Mouse (Mus musculus) heart, embryonic 15.5 days (tissue): ENCODE measurements around the gene Trim62. TPM values are rescaled to one million over a fixed set of nuclear protein-coding genes. Genes with fewer than 3 reads are reported as not detected.

Source experiments
- ATAC-seq: fragments of 200-750 bp; cut with Nextera tagmentation; replicated peaks from 2 replicates; pipeline ENCODE4 v1.8.0; 2017; ENCODE audit warnings: low read depth, moderate TSS enrichment; ENCODE audit not compliant: insufficient number of reproducible peaks, insufficient read depth, low FRiP score
- H3K27ac ChIP-seq: fragments of 300-500 bp; sonication (generic); 2 replicates; pipeline ENCODE4 v1.5.1; 2015; ENCODE audit warnings: mild to moderate bottlenecking, inconsistent platforms
- H3K27me3 ChIP-seq: fragments of 300-500 bp; sonication (generic); 2 replicates; pipeline ENCODE4 v1.6.1; 2015; ENCODE audit warnings: inconsistent platforms
- H3K36me3 ChIP-seq: fragments of 300-500 bp; sonication (generic); 2 replicates; pipeline ENCODE4 v1.6.1; 2015; ENCODE audit warnings: mild to moderate bottlenecking, inconsistent platforms
- H3K4me1 ChIP-seq: fragments of 300-500 bp; sonication (generic); replicated peaks from 2 replicates; pipeline ENCODE4 v1.6.1; 2015; ENCODE audit warnings: inconsistent platforms
- H3K4me2 ChIP-seq: fragments of 300-500 bp; sonication (generic); 2 replicates; pipeline ENCODE4 v1.6.1; 2015; ENCODE audit warnings: inconsistent platforms, mild to moderate bottlenecking, moderate library complexity
- H3K4me3 ChIP-seq: fragments of 300-500 bp; sonication (generic); 2 replicates; pipeline ENCODE4 v1.5.1; 2015; ENCODE audit warnings: mild to moderate bottlenecking, inconsistent platforms
- H3K9ac ChIP-seq: fragments of 300-500 bp; sonication (generic); 2 replicates; pipeline ENCODE4 v1.6.1; 2015; ENCODE audit warnings: mild to moderate bottlenecking, inconsistent platforms
- H3K9me3 ChIP-seq: fragments of 300-500 bp; sonication (generic); replicated peaks from 2 replicates; pipeline ENCODE4 v1.6.1; 2016; ENCODE audit warnings: inconsistent platforms
- WGBS: fragments of 180-500 bp; shearing (Covaris S2); methylation state at CpG from one replicate; pipeline ENCODE4 v1.1.7; 2015; ENCODE audit warnings: mixed read lengths; 5-methylcytosine and 5-hydroxymethylcytosine counted together
- polyA plus RNA-seq: library from polyadenylated mRNA; unstranded; fragments of >200 nt; fragmentation: Nextera tagmentation; extraction: Ambion mirVana; gene quantifications from 2 replicates; pipeline ENCODE4 v1.2.1, GENCODE M21; 2015

Trim62 gene
- polyA plus RNA-seq, 1 experiment from 2014 or later = 2.3 TPM

- Histone ChIP-seq H3K9ac (no peak overlapping the region), H3K27me3 (peaks cover 6% of the 10 kb centered on the region), H3K4me1 (no peaks in the 10 kb centered on the region), H3K4me2 (no peak overlapping the region), H3K4me3 (no peak overlapping the region), H3K9me3 (no peaks in the 10 kb centered on the region), H3K27ac (no peak overlapping the region), H3K36me3 (no peaks in the 10 kb centered on the region)
- no peak for ATAC-seq
- WGBS = 58% methylated on average over 8 of the region's 8 CpGs
Observed at GRCm38 (mm10) chr4:128910276-128911063, 27.1 kb downstream of the Trim62 start.

GRCm38 (mm10) chr4:128912085-128912484 lies 28.7 kb downstream of the Trim62 start:
- 86% methylated on average over 10 of the region's 10 CpGs for WGBS
- H3K27me3 ChIP-seq = peaks cover 6% of the 10 kb centered on the region
- no peaks in the 10 kb centered on the region for H3K9me3 ChIP-seq
- ATAC-seq = no peak
- H3K4me3 ChIP-seq = no peak overlapping the region
- H3K9ac ChIP-seq = no peak overlapping the region
- H3K36me3 ChIP-seq = no peaks in the 10 kb centered on the region
- no peaks in the 10 kb centered on the region for H3K4me1 ChIP-seq
- no peak overlapping the region for H3K4me2 ChIP-seq
- no peak overlapping the region for H3K27ac ChIP-seq

- peaks cover 6% of the 10 kb centered on the region; the same call in 1 of the 2 replicates for H3K4me1 ChIP-seq
- 12% methylated on average over 4 of the region's 4 CpGs for WGBS
- H3K9me3 ChIP-seq = no peaks in the 10 kb centered on the region
- no peaks in the 10 kb centered on the region for H3K36me3 ChIP-seq
- H3K27ac ChIP-seq = no peak overlapping the region
- no peak for ATAC-seq
- H3K4me2 ChIP-seq = no peak overlapping the region
- no peak overlapping the region for H3K9ac ChIP-seq
- H3K27me3 ChIP-seq = peaks cover 4% of the 10 kb centered on the region
- no peak overlapping the region for H3K4me3 ChIP-seq
Observed at GRCm38 (mm10) chr4:128913794-128914193, 30.4 kb downstream of the Trim62 start.

- Histone ChIP-seq H3K36me3 (no peaks in the 10 kb centered on the region), H3K4me3 (no peak overlapping the region), H3K27ac (no peak overlapping the region), H3K27me3 (peaks cover 4% of the 10 kb centered on the region; the same call in 1 of the 2 replicates), H3K4me1 (peaks cover 6% of the 10 kb centered on the region; the same call in 1 of the 2 replicates), H3K9ac (no peak overlapping the region), H3K9me3 (no peaks in the 10 kb centered on the region), H3K4me2 (no peak overlapping the region)
- 57% methylated on average over 3 of the region's 3 CpGs for WGBS
- ATAC-seq = no peak
Observed at GRCm38 (mm10) chr4:128917119-128917518, 33.7 kb downstream of the Trim62 start.

GRCm38 (mm10) chr4:128917756-128918155 lies 34.4 kb downstream of the Trim62 start:
- peak overlapping the region; percentile 16; the same call in 1 of the 2 replicates for H3K27ac ChIP-seq
- H3K36me3 ChIP-seq = no peaks in the 10 kb centered on the region
- 78% methylated on average over 6 of the region's 6 CpGs for WGBS
- H3K27me3 ChIP-seq = peaks cover 4% of the 10 kb centered on the region; the same call in 1 of the 2 replicates
- no peak overlapping the region for H3K9ac ChIP-seq
- no peaks in the 10 kb centered on the region for H3K9me3 ChIP-seq
- H3K4me3 ChIP-seq = no peak overlapping the region
- no peak for ATAC-seq
- no peak overlapping the region for H3K4me2 ChIP-seq
- H3K4me1 ChIP-seq = peaks cover 6% of the 10 kb centered on the region; the same call in 1 of the 2 replicates

- Histone ChIP-seq H3K4me2 (no peak overlapping the region), H3K4me3 (no peak overlapping the region), H3K9ac (no peak overlapping the region), H3K4me1 (peaks cover 6% of the 10 kb centered on the region; the same call in 1 of the 2 replicates), H3K9me3 (no peaks in the 10 kb centered on the region), H3K27me3 (peaks cover 4% of the 10 kb centered on the region; the same call in 1 of the 2 replicates), H3K36me3 (no peaks in the 10 kb centered on the region), H3K27ac (peak overlapping the region; percentile 16; the same call in 1 of the 2 replicates)
- WGBS = 28% methylated on average over 3 of the region's 3 CpGs
- ATAC-seq = peak; percentile 67
Observed at GRCm38 (mm10) chr4:128918187-128918586, 34.8 kb downstream of the Trim62 start.

- Histone ChIP-seq H3K27ac (no peak overlapping the region), H3K27me3 (peaks cover 7% of the 10 kb centered on the region; the same call in 1 of the 2 replicates), H3K4me1 (peaks cover 9% of the 10 kb centered on the region; the same call in 1 of the 2 replicates), H3K36me3 (no peaks in the 10 kb centered on the region), H3K4me2 (no peak overlapping the region), H3K9me3 (no peaks in the 10 kb centered on the region), H3K4me3 (no peak overlapping the region), H3K9ac (no peak overlapping the region)
- WGBS = 15% methylated on average over 10 of the region's 10 CpGs
- ATAC-seq = no peak
Observed at GRCm38 (mm10) chr4:128919106-128919505, 35.7 kb downstream of the Trim62 start.

- H3K9me3 ChIP-seq = no peaks in the 10 kb centered on the region
- H3K36me3 ChIP-seq = no peaks in the 10 kb centered on the region
- no peak overlapping the region for H3K4me3 ChIP-seq
- H3K27ac ChIP-seq = no peak overlapping the region
- H3K4me1 ChIP-seq = peaks cover 10% of the 10 kb centered on the region
- WGBS = 54% methylated on average over 3 of the region's 3 CpGs
- 0 out of 2 replicates have a peak, but pooled peaks cover 3% of the 10 kb centered on the region for H3K27me3 ChIP-seq
- no peak overlapping the region for H3K4me2 ChIP-seq
- ATAC-seq = no peak
- no peak overlapping the region for H3K9ac ChIP-seq
Observed at GRCm38 (mm10) chr4:128923603-128924002, 40.2 kb downstream of the Trim62 start.

- ATAC-seq = 0 out of 2 replicates have a peak, but pooled peaks have one; percentile 65
- H3K27ac ChIP-seq = no peak overlapping the region
- peak overlapping the region; percentile 46 for H3K4me3 ChIP-seq
- peaks cover 10% of the 10 kb centered on the region for H3K4me1 ChIP-seq
- no peaks in the 10 kb centered on the region for H3K9me3 ChIP-seq
- 0 out of 2 replicates have a peak, but pooled peaks cover 3% of the 10 kb centered on the region for H3K27me3 ChIP-seq
- peak overlapping the region; percentile 19; the same call in 1 of the 2 replicates for H3K9ac ChIP-seq
- H3K36me3 ChIP-seq = no peaks in the 10 kb centered on the region
- 13% methylated on average over 36 of the region's 36 CpGs for WGBS
- peak overlapping the region; percentile 65 for H3K4me2 ChIP-seq
Observed at GRCm38 (mm10) chr4:128924841-128925606, 41.6 kb downstream of the Trim62 start.

GRCm38 (mm10) chr4:128932783-128933182 lies 49.4 kb downstream of the Trim62 start:
- H3K4me3 ChIP-seq = no peak overlapping the region
- no peak overlapping the region for H3K9ac ChIP-seq
- WGBS = 59% methylated on average over 7 of the region's 7 CpGs
- H3K36me3 ChIP-seq = no peaks in the 10 kb centered on the region
- peaks cover 3% of the 10 kb centered on the region; the same call in 1 of the 2 replicates for H3K4me1 ChIP-seq
- ATAC-seq = no peak
- no peaks in the 10 kb centered on the region for H3K9me3 ChIP-seq
- H3K4me2 ChIP-seq = no peak overlapping the region
- H3K27ac ChIP-seq = no peak overlapping the region
- H3K27me3 ChIP-seq = no peaks in the 10 kb centered on the region; the same call in 1 of the 2 replicates

GRCm38 (mm10) chr4:128935595-128935994 lies 52.2 kb downstream of the Trim62 start:
- Histone ChIP-seq H3K4me1 (peaks cover 3% of the 10 kb centered on the region; the same call in 1 of the 2 replicates), H3K27ac (no peak overlapping the region), H3K36me3 (no peaks in the 10 kb centered on the region), H3K4me3 (no peak overlapping the region), H3K27me3 (no peaks in the 10 kb centered on the region; the same call in 1 of the 2 replicates), H3K9ac (no peak overlapping the region), H3K4me2 (no peak overlapping the region), H3K9me3 (no peaks in the 10 kb centered on the region)
- no peak for ATAC-seq
- 45% methylated on average over 5 of the region's 5 CpGs for WGBS
